Mouse (Mus musculus): ENCODE results near the gene Pde4b.

- TF ChIP-seq POLR2A (IDR thresholded peaks at IDR 0.05; ENCODE audit: borderline replicate concordance, low read depth, low read length) (no peak), CTCF (IDR thresholded peaks at IDR 0.05; ENCODE audit: low read depth, low read length) (no peak)
Observed at GRCm38 (mm10) chr4:102254466-102255294, 167.3 kb downstream of the Pde4b start.

Measured in bone marrow macrophage, adult 2 months (primary cell).